Mouse (Mus musculus) ovary, postnatal 10 days (tissue): ENCODE data around the gene Adap2.
"Not testable (repeated sequence)": the region's sequence is repeated elsewhere in the genome, so short reads cannot be mapped to it uniquely, and the experiment has no call there.

Source experiments
- DNase-seq: peaks from one replicate; pipeline ENCODE4 v3.0.0; 2022; ENCODE audit warnings: low spot score

Gene Adap2

GRCm38 (mm10) chr11:80153857-80154495, at the start of gene Adap2:
TSS of gene Adap2 (plus strand) at chr11:80154105.
- peak; percentile 61 for DNase-seq

DNA sequence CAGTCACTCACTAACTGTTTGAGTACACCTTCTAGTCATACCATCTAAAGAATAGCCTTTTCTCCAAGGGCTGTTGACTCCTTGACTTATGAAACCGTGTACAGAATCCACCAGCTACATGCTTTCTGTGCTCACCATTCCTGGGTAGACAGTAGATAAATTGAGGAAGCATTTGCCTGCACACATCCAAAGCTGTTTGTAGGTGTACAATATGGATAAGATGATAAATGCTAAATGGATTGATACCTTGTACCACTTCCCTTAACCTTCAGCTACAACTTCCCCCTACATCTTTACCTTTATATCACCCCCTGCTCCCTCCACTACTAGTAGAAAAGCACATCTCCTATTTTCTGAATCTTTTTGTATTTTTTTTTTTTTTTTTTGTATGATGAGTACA, 49.5 kb upstream of the Adap2 start:
- DNase-seq: no peak

- DNase-seq: no peak
These were observed 37.5 kb upstream of the Adap2 start for GRCm38 (mm10) chr11:80116411-80116810.

- no peak for DNase-seq
These were observed 21.9 kb upstream of the Adap2 start for GRCm38 (mm10) chr11:80132050-80132449.

GRCm38 (mm10) chr11:80134744-80135143, 19.2 kb upstream of the Adap2 start:
- DNase-seq: no peak

DNA sequence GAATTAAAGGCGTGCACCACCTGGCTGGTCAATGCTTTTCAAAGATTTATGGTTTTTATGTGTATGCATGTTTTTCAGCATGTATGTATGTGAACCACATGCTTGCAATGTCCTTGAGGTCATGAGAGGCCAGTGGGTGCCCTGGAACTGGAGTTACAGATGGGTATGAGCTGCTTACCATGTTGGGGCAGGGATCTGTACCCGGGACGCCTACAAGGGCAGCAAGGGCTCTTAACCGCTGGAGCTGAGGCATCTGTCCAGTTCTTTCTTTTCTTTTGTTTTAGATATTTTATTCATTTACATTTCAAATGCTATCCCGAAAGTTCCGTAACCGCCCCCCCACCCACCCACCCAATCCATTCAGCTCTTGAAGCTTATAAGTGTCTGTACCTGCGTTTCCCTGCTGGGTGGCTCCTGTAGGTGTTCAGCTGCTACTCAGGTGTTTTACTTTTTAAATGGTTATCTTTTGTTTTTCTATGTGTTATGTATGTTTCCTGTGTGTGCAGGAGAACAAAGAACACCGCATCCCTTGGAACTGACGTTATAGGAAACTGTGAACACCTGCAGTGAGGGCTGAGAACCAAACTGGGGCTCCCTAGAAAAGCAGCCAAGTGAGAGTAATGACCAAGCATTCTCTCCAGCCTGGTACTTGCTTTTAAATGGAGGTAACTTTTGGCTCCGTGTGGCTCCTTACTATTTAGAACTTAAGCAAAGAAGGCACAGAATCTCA, 17.8 kb upstream of the Adap2 start:
- DNase-seq: no peak

- no peak for DNase-seq
These were observed 17.1 kb upstream of the Adap2 start for GRCm38 (mm10) chr11:80136786-80137185.

DNA sequence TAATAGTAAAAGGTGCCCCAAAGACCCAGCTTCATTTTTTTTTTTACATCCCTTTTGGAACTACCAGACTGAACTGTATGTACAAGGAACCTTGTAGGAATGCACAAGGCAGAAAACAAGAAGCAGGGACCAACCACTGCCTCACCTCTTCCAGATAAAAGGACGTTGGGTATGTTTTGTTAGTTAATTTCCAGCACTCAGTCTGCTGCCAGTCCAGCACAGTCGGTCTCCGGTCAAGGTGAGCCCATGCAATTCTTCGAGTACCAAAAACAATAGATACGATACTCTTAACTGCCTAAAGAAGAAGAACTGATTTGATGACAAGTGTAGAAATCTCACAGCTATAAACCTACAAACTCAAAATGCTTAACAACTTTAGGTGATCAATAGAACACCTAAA, 16.1 kb upstream of the Adap2 start:
- no peak for DNase-seq

DNA sequence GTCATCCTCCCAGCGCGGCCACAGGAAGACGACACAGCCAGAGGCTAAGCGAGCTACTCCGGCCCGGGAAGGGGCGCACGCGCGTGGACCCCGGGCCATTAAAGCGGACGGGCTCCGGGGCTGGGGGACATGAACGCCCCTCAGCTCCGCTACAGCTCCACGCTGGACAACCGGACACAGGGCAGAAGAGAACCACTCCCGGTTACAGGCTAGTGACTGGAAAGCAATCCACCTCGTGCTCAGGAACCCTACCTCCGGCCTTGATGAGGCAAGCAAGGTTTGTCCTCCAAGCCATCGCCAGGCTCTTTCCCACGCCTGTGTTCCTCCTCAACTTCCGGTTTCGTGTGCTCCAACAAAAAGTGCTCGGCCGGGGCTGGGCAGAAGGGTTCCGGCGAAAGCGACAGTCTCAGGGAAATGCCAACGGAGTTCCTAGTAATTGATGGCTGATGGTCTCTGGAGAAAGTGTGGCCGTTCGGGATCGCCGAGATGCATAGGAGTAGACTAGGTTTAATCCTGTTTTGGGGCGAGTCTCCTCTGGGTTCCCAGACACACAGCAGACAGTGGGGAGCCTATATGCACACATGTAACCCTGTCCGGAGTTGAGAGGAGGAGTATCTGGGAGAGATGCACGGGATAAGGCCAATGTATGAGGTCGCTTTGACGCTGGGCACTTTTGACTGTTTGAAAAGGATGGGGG, 11.9 kb upstream of the Adap2 start, which contains the start of gene Tefm:
Tefm (minus strand) TSS at position 351 of the 697 bp plus-strand sequence.
- DNase-seq: peak; percentile 65

DNA sequence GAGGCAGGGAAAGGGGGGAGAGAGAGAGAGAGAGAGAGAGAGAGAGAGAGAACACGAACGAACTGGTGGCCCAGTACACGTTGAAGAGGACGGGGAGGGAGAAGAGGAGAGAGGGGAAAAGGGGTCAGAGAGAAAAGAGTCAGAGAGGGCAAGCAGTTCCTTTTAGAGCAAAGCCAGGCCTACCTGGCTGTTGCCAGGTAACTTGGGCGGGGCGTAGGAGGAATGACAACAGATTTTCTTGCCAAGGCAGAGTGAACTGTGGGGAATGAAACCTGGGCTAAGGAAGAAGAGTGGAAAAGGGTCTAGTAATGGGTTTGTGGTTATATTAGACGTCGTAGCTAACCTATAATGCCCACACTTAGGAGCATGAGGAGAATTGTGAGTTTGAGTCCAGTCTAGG, 11.0 kb upstream of the Adap2 start:
- DNase-seq: no peak

- no peak for DNase-seq
These were observed 8.1 kb upstream of the Adap2 start for GRCm38 (mm10) chr11:80145787-80146275.

- DNase-seq: no peak
These were observed 6.2 kb upstream of the Adap2 start for GRCm38 (mm10) chr11:80147748-80148147.

DNA sequence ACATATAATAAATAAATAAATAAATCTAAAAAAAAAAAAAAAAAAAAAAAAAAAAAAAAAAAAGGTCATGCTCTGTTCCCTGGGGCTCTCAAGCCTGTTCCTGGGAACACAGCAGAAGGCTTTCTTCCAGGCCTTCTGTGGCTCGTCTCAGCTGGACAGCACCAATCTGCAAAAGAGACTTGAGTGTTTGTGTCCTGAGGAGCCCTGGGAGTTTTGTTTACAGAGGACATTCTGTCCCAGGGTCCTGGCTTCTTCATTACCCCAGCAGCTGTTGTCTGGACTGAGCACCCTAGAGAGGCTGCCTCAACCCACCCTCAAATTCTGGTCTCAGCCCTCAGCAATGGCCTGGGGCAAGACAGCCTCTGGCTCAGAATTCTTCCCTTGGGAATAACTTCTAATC, 5.6 kb upstream of the Adap2 start:
- no peak for DNase-seq

DNA sequence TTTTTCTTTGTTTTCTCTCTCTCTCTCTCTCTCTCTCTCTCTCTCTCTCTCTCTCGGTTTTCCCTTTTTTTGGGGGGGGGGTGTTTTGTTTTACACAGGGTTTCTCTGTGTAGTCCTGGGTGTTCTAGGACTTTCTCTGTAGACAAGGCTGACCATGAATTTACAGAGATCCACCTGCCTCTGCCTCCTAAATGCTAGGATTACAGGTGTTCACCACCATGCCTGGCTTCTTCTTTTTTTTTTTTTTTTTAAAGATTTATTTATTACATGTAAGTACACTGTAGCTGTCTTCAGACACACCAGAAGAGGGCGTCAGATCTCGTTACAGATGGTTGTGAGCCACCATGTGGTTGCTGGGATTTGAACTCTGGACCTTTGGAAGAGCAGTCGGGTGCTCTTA, 4.9 kb upstream of the Adap2 start:
- not testable (repeated sequence) for DNase-seq

DNA sequence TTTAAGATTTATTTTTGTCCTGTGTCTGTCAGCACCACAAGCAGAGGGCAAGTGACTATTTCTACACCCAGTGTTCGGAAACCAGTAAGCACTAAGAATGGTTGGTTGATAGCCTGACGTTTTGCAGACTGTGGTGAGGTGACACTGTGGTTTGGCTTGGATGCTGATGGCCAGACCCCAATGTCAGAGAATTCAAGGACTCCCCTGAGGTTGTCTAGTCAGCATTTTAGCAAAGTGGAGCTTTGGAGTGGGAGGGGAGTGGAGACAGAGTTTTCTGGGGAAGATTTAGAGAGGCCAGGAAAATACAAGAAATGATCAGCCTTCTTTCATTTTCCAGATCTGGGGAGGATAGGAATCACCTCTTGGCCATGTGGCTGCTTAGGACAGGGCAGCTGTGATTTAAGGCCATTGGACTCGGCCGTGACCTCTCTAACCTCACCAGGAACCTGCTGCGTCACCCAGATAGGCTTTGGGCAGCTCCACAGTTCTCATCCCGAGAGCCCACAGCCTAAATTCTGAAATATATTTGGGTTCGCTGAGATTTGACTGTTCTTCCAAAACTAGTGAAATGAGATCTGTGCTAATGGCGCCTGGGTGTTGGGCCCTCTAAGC, 4.4 kb upstream of the Adap2 start:
- DNase-seq: no peak

GRCm38 (mm10) chr11:80150566-80150965, 3.3 kb upstream of the Adap2 start:
- DNase-seq: no peak

DNA sequence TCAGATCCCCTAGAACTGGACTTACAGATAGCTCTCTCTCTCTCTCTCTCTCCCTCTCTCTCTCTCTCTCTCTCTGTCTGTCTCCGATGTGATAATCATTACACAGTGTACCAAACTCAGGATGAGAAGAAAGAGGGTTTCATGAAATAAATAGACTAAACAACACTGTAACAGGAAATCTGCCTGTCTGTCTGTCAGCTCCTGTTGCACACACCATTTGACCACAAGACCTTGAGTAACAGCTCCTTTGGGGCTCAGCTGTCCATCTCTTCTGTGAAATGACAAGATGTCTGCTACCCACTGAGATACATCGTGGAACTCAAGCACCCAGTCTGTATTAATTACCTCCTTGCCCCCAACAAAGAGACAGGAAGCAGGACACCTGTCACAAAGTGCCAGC, 2.4 kb upstream of the Adap2 start:
- DNase-seq: no peak

- DNase-seq: no peak
These were observed 1.5 kb upstream of the Adap2 start for GRCm38 (mm10) chr11:80152376-80152775.

- DNase-seq: no peak
These were observed 596 bp downstream of the Adap2 start for GRCm38 (mm10) chr11:80154501-80154900.

DNA sequence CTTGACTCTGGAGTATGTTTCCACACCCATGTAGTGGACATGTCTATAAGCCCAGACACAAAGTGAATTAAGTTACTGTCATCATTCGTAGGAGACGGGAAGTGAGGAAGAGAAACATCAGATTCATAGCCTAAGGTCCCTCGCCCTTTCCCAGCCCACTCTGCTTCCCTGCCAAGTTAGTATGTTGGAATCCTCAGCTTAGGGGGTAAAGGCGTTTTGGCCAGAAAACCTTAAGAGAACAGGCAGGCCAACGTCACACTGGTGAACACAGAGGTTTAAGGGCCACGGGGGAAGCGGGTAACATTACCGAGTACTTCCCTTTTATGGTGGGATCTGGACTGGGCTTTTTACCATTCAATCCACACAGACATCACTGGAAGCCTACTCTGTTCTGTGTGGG, 1.6 kb downstream of the Adap2 start:
- no peak for DNase-seq

DNA sequence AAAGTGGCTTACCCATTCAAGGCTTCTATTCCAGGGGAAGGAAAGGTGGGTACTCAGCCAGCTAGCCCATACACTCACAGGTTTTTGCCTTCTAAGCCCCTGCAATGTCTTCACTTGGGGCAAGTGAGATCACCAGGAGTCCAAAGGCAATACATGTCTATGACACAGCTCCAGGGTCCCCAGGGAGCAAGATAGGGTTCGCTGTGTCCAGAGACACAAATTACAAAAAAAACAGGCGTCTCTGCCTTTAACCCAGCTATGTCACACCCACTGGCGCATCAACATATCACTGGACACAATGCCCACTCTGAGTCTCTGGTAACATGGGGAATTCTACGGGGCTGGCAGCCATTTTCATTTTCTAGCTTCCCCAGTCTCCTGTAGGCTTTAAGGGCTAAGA, 2.1 kb downstream of the Adap2 start:
- DNase-seq: no peak

GRCm38 (mm10) chr11:80156841-80157240, 2.9 kb downstream of the Adap2 start:
- no peak for DNase-seq

- no peak for DNase-seq
These were observed 5.1 kb downstream of the Adap2 start for GRCm38 (mm10) chr11:80159018-80159417.
